Mouse (Mus musculus) lung, postnatal 0 days (tissue): ENCODE results near the gene Btnl9. TPM values are rescaled to one million over a fixed set of nuclear protein-coding genes. Genes with fewer than 3 reads are reported as not detected.

Experiments
- ATAC-seq: fragments of 200-750 bp; cut with Nextera tagmentation; 2 replicates; pipeline ENCODE4 v1.8.0; 2017; ENCODE audit warnings: moderate library complexity
- DNase-seq: peaks from one replicate; pipeline ENCODE4 v3.0.0-alpha.2; 2016; ENCODE audit warnings: low spot score
- H3K27ac ChIP-seq: fragments of 300-500 bp; sonication (generic); 2 replicates; pipeline ENCODE4 v1.5.1; 2014; ENCODE audit warnings: antibody characterized with exemption, mild to moderate bottlenecking, low read length, mixed read lengths
- H3K27me3 ChIP-seq: fragments of 300-500 bp; sonication (generic); replicated peaks from 2 replicates; pipeline ENCODE4 v1.6.1; 2014; ENCODE audit warnings: low read length, mixed read lengths; ENCODE audit not compliant: insufficient read depth
- H3K36me3 ChIP-seq: fragments of 300-500 bp; sonication (generic); 2 replicates; pipeline ENCODE4 v1.6.1; 2014; ENCODE audit warnings: low read length, mixed read lengths; ENCODE audit not compliant: insufficient read depth
- H3K4me1 ChIP-seq: fragments of 300-500 bp; sonication (generic); 2 replicates; pipeline ENCODE4 v1.6.1; 2014; ENCODE audit warnings: antibody characterized with exemption, low read depth, low read length, mixed read lengths; ENCODE audit not compliant: insufficient read depth
- H3K4me2 ChIP-seq: fragments of 300-500 bp; sonication (generic); replicated peaks from 2 replicates; pipeline ENCODE4 v1.6.1; 2014; ENCODE audit warnings: low read depth, mild to moderate bottlenecking, low read length, moderate library complexity, mixed read lengths
- H3K4me3 ChIP-seq: fragments of 300-500 bp; sonication (generic); 2 replicates; pipeline ENCODE4 v1.5.1; 2014; ENCODE audit warnings: low read depth, low read length
- H3K9ac ChIP-seq: fragments of 300-500 bp; sonication (generic); replicated peaks from 2 replicates; pipeline ENCODE4 v1.6.1; 2014; ENCODE audit warnings: low read depth, mild to moderate bottlenecking
- H3K9me3 ChIP-seq: fragments of 300-500 bp; sonication (generic); 2 replicates; pipeline ENCODE4 v1.6.1; 2016; ENCODE audit warnings: low read length, mixed read lengths
- CTCF ChIP-seq: IDR thresholded peaks from 2 replicates; pipeline ENCODE4 v1.5.1; 2016; ENCODE audit warnings: antibody characterized with exemption, mild to moderate bottlenecking
- EP300 ChIP-seq: IDR thresholded peaks from 2 replicates; pipeline ENCODE4 v1.6.1; 2016; ENCODE audit warnings: antibody characterized with exemption, mild to moderate bottlenecking, control low read depth
- WGBS: fragments of 180-500 bp; shearing (Covaris S2); extraction: QIAGEN DNeasy Blood & Tissue Kit; methylation state at CpG from one replicate; pipeline ENCODE4 v1.1.7; 2014; 5-methylcytosine and 5-hydroxymethylcytosine counted together
- polyA plus RNA-seq: library from polyadenylated mRNA; unstranded; fragments of >200 nt; fragmentation: Nextera tagmentation; extraction: Ambion mirVana; gene quantifications from 2 replicates; pipeline ENCODE4 v1.2.1, GENCODE M21; 2015

The Btnl9 gene
- polyA plus RNA-seq, result 0.56 and 0.82 TPM in 2 replicates

GRCm38 (mm10) chr11:49186955-49187488 is at the start of gene Btnl9:
Btnl9 (minus strand) TSS chr11:49187159.
- Histone ChIP-seq H3K9ac (no peak within 1 kb of the TSS), H3K27me3 (no peaks in the 10 kb centered on the region), H3K4me2 (no peak within 1 kb of the TSS), H3K4me1 (no peaks in the 10 kb centered on the region), H3K4me3 (no peak within 1 kb of the TSS), H3K36me3 (no peaks in the 10 kb centered on the region; the same call in 1 of the 2 replicates), H3K9me3 (no peaks in the 10 kb centered on the region), H3K27ac (no peak within 1 kb of the TSS)
- ATAC-seq, result no peak
- DNase-seq, result no peak
- TF ChIP-seq EP300 (no peak), CTCF (no peak)
- WGBS, result 61% methylated on average over 8 of the region's 8 CpGs

GRCm38 (mm10) chr11:49235459-49236207 is 48.7 kb upstream of the Btnl9 start:
- 55% methylated on average over 3 of the region's 3 CpGs for WGBS
- ATAC-seq, result no peak
- TF ChIP-seq CTCF (no peak), EP300 (no peak)

GRCm38 (mm10) chr11:49232781-49233180 is 45.8 kb upstream of the Btnl9 start:
- no peak overlapping the region for H3K4me3 ChIP-seq
- H3K4me1 ChIP-seq, result no peaks in the 10 kb centered on the region
- ATAC-seq, result no peak
- no peaks in the 10 kb centered on the region for H3K27me3 ChIP-seq
- no peaks in the 10 kb centered on the region for H3K36me3 ChIP-seq
- DNase-seq, result peak; percentile 27
- no peak overlapping the region for H3K27ac ChIP-seq
- TF ChIP-seq EP300 (no peak), CTCF (no peak)
- H3K9ac ChIP-seq, result no peak overlapping the region
- H3K9me3 ChIP-seq, result no peaks in the 10 kb centered on the region
- 63% methylated on average over 3 of the region's 3 CpGs for WGBS
- no peak overlapping the region for H3K4me2 ChIP-seq

More at GRCm38 (mm10) chr11:49235459-49236207, 48.7 kb upstream of the Btnl9 start:
- H3K9ac ChIP-seq, result no peak overlapping the region
- no peaks in the 10 kb centered on the region for H3K36me3 ChIP-seq
- H3K27me3 ChIP-seq, result no peaks in the 10 kb centered on the region
- no peaks in the 10 kb centered on the region for H3K9me3 ChIP-seq
- DNase-seq, result no peak
- no peak overlapping the region for H3K4me2 ChIP-seq
- H3K4me3 ChIP-seq, result no peak overlapping the region
- H3K27ac ChIP-seq, result no peak overlapping the region
- H3K4me1 ChIP-seq, result no peaks in the 10 kb centered on the region

- H3K9ac ChIP-seq, result no peak overlapping the region
- WGBS, result 76% methylated on average over 1 of the region's 1 CpGs
- no peaks in the 10 kb centered on the region for H3K36me3 ChIP-seq
- no peak overlapping the region for H3K27ac ChIP-seq
- no peaks in the 10 kb centered on the region for H3K27me3 ChIP-seq
- no peaks in the 10 kb centered on the region for H3K4me1 ChIP-seq
- no peaks in the 10 kb centered on the region for H3K9me3 ChIP-seq
- no peak for DNase-seq
- no peak overlapping the region for H3K4me3 ChIP-seq
- ATAC-seq, result no peak
- H3K4me2 ChIP-seq, result no peak overlapping the region
- TF ChIP-seq CTCF, result no peak
- TF ChIP-seq EP300, result no peak
Observed at GRCm38 (mm10) chr11:49224455-49224854, 37.5 kb upstream of the Btnl9 start.

GRCm38 (mm10) chr11:49219271-49219670 is 32.3 kb upstream of the Btnl9 start:
- no peaks in the 10 kb centered on the region for H3K4me1 ChIP-seq
- ATAC-seq, result no peak

GRCm38 (mm10) chr11:49213505-49213904 is 26.5 kb upstream of the Btnl9 start:
- H3K36me3 ChIP-seq, result peaks cover 29% of the 10 kb centered on the region
- no peaks in the 10 kb centered on the region for H3K4me1 ChIP-seq
- 100% methylated on average over 1 of the region's 1 CpGs for WGBS

More at GRCm38 (mm10) chr11:49219271-49219670, 32.3 kb upstream of the Btnl9 start:
- WGBS, result 91% methylated on average over 2 of the region's 2 CpGs
- no peak overlapping the region for H3K27ac ChIP-seq
- no peak overlapping the region for H3K9ac ChIP-seq
- H3K9me3 ChIP-seq, result no peaks in the 10 kb centered on the region
- H3K4me2 ChIP-seq, result no peak overlapping the region
- H3K36me3 ChIP-seq, result peaks cover 28% of the 10 kb centered on the region
- no peaks in the 10 kb centered on the region for H3K27me3 ChIP-seq
- H3K4me3 ChIP-seq, result no peak overlapping the region
- DNase-seq, result no peak
- no peak for TF ChIP-seq EP300
- TF ChIP-seq CTCF, result no peak

More at GRCm38 (mm10) chr11:49213505-49213904, 26.5 kb upstream of the Btnl9 start:
- ATAC-seq, result no peak
- Histone ChIP-seq H3K9me3 (no peaks in the 10 kb centered on the region), H3K27me3 (no peaks in the 10 kb centered on the region), H3K4me3 (no peak overlapping the region), H3K27ac (no peak overlapping the region), H3K9ac (no peak overlapping the region), H3K4me2 (no peak overlapping the region)
- DNase-seq, result no peak
- TF ChIP-seq CTCF, result no peak
- TF ChIP-seq EP300, result no peak
